Mouse (Mus musculus) CH12.LX (cell line): ENCODE results near the gene Usp21.

Source experiments
- CTCF ChIP-seq, 2 experiments: IDR thresholded peaks in 1 of 2; conservative IDR thresholded peaks in 1 of 2; 2 replicates each; pipeline ENCODE4 v1.5.1; 2011 to 2012; ENCODE audit warnings: low read depth in 2 of 2, low read length in 2 of 2, improper control_type of control experiment in 1 of 2, inconsistent platforms in 1 of 2, mild to moderate bottlenecking in 1 of 2, moderate library complexity in 1 of 2
- E2F4 ChIP-seq: IDR thresholded peaks from 2 replicates; pipeline ENCODE4 v1.6.1; 2011; ENCODE audit warnings: low read depth, low read length, improper control_type of control experiment; ENCODE audit not compliant: insufficient replicate concordance
- EP300 ChIP-seq: IDR thresholded peaks from 2 replicates; pipeline ENCODE4 v1.6.1; 2011; ENCODE audit warnings: low read length, improper control_type of control experiment
- MEF2A ChIP-seq: IDR thresholded peaks from 2 replicates; pipeline ENCODE4 v1.6.1; 2014; ENCODE audit warnings: low read depth, mild to moderate bottlenecking, inconsistent platforms, low read length, improper control_type of control experiment, borderline replicate concordance
- POLR2A ChIP-seq: IDR thresholded peaks from 2 replicates; pipeline ENCODE4 v1.6.1; 2011; ENCODE audit warnings: low read depth, mild to moderate bottlenecking, improper control_type of control experiment, low read length
- POLR2AphosphoS2 ChIP-seq: IDR thresholded peaks from 2 replicates; pipeline ENCODE4 v1.6.1; 2011; ENCODE audit warnings: low read depth, low read length, improper control_type of control experiment

- TF ChIP-seq POLR2A, result no peak
- no peak for TF ChIP-seq MEF2A
- TF ChIP-seq EP300, result no peak
- TF ChIP-seq CTCF (conservative IDR thresholded peaks at IDR 0.05 in 1 of 2, IDR thresholded peaks at IDR 0.05 in 1 of 2; ENCODE audit: low read depth in 2 of 2, low read length in 2 of 2), result no peak
- TF ChIP-seq POLR2AphosphoS2, result no peak
- TF ChIP-seq E2F4, result no peak
Measured at GRCm38 (mm10) chr1:171322012-171322411, 34.2 kb upstream of the Usp21 start.
